Mouse (Mus musculus) megakaryocyte, embryonic 14.5 days (primary cell): ENCODE measurements around the gene Glyat.

Source experiments
- FLI1 ChIP-seq: IDR thresholded peaks from 2 replicates; pipeline ENCODE4 v1.6.1; 2012; ENCODE audit warnings: low read length, inconsistent platforms, mixed read lengths
- GATA1 ChIP-seq: IDR thresholded peaks from 3 replicates; pipeline ENCODE4 v1.6.1; 2012; ENCODE audit warnings: mixed read lengths, low read length, inconsistent platforms, borderline replicate concordance

GRCm38 (mm10) chr19:12633176-12633575 is at the start of gene Glyat:
- TF ChIP-seq GATA1 (no peak), FLI1 (no peak)
